ENCODE assay signal across 8 mouse cellular contexts in genomic region chr13:55510668-55511491, GRCm38 (mm10). TPM values are rescaled to one million over a fixed set of nuclear protein-coding genes. Genes with fewer than 3 reads are reported as not detected.
DNase-seq lines count a peak whose midpoint lies in the region; ATAC-seq and TF ChIP-seq lines count a peak whose summit lies in the region.

No protein-coding gene starts in this region.

- H3K36me3 ChIP-seq in G1E (replicated peaks), result peaks cover 56% of the 10 kb centered on the region
- peaks cover 25% of the 10 kb centered on the region; the same call in 1 of the 2 replicates for H3K36me3 ChIP-seq in hindbrain, postnatal 0 days (ENCODE audit: insufficient read depth, low read length)
- peaks cover 33% of the 10 kb centered on the region for H3K36me3 ChIP-seq in liver, embryonic 15.5 days (replicated peaks)
- peaks cover 47% of the 10 kb centered on the region for H3K36me3 ChIP-seq in neural tube, embryonic 13.5 days

- WGBS in hindbrain, postnatal 0 days, result 18% methylated on average over 6 of the region's 6 CpGs
- 13% methylated on average over 6 of the region's 6 CpGs for WGBS in liver, embryonic 15.5 days (ENCODE audit: insufficient replicate concordance)
- 13% methylated on average over 6 of the region's 6 CpGs for WGBS in neural tube, embryonic 13.5 days

- peak; percentile 35 for ATAC-seq in G1E (ENCODE audit: extremely low read depth, insufficient number of reproducible peaks, low FRiP score, poor library complexity, severe bottlenecking)
- ATAC-seq in hindbrain, postnatal 0 days, result peak; percentile 39; the same call in 1 of the 2 replicates
- peak; percentile 55 for ATAC-seq in liver, embryonic 15.5 days (ENCODE audit: insufficient read depth)
- peak; percentile 45 for ATAC-seq in neural tube, embryonic 13.5 days (ENCODE audit: low read depth)

- peak overlapping the region; percentile 46; the same call in 1 of the 2 replicates for H3K4me3 ChIP-seq in G1E (ENCODE audit: low read depth, low read length)
- 0 out of 2 replicates have a peak overlapping the region, but pooled peaks have one; percentile 4 for H3K4me3 ChIP-seq in brown adipose tissue, adult 24 weeks (ENCODE audit: insufficient read depth, low read depth, low read length)
- no peak overlapping the region for H3K4me3 ChIP-seq in hindbrain, postnatal 0 days (ENCODE audit: low read length)
- H3K4me3 ChIP-seq in liver, embryonic 15.5 days (replicated peaks), result peak overlapping the region; percentile 76; the same call in 1 of the 2 replicates
- peak overlapping the region; percentile 72 for H3K4me3 ChIP-seq in neural tube, embryonic 13.5 days

- H3K27me3 ChIP-seq in G1E (ENCODE audit: insufficient read depth, low read length), result peaks cover 12% of the 10 kb centered on the region
- H3K27me3 ChIP-seq in hindbrain, postnatal 0 days (ENCODE audit: insufficient read depth, low read length), result no peaks in the 10 kb centered on the region
- peaks cover 20% of the 10 kb centered on the region for H3K27me3 ChIP-seq in liver, embryonic 15.5 days
- peaks cover 7% of the 10 kb centered on the region; the same call in 1 of the 2 replicates for H3K27me3 ChIP-seq in neural tube, embryonic 13.5 days

- DNase-seq in G1E (ENCODE audit: low spot score), result peak; percentile 69
- DNase-seq in gastrocnemius, postnatal 14 days, result peak; percentile 90
- DNase-seq in hindbrain, postnatal 0 days (ENCODE audit: low spot score), result peak; percentile 51
- DNase-seq in layer of hippocampus, adult 18-20 months (ENCODE audit: low spot score in 2 of 2), result no peak
- no peak for DNase-seq in right cerebral cortex, adult 2 months (ENCODE audit: low spot score in 2 of 2)

- no peaks in the 10 kb centered on the region for H3K9me3 ChIP-seq in G1E (replicated peaks)
- H3K9me3 ChIP-seq in hindbrain, postnatal 0 days (ENCODE audit: low read length), result no peaks in the 10 kb centered on the region
- H3K9me3 ChIP-seq in liver, embryonic 15.5 days (replicated peaks), result no peaks in the 10 kb centered on the region
- no peaks in the 10 kb centered on the region for H3K9me3 ChIP-seq in neural tube, embryonic 13.5 days

- peak overlapping the region; percentile 69 for H3K4me2 ChIP-seq in hindbrain, postnatal 0 days (ENCODE audit: low read depth, low read length)
- peak overlapping the region; percentile 98 for H3K4me2 ChIP-seq in liver, embryonic 15.5 days
- peak overlapping the region; percentile 96 for H3K4me2 ChIP-seq in neural tube, embryonic 13.5 days

- H3K4me1 ChIP-seq in G1E (ENCODE audit: insufficient read depth, low read depth, low read length), result peaks cover 55% of the 10 kb centered on the region
- 0 out of 2 replicates have a peak, but pooled peaks cover 5% of the 10 kb centered on the region for H3K4me1 ChIP-seq in brown adipose tissue, adult 24 weeks (ENCODE audit: control insufficient read depth, insufficient read depth, insufficient read length, low read length)
- peaks cover 20% of the 10 kb centered on the region for H3K4me1 ChIP-seq in hindbrain, postnatal 0 days (ENCODE audit: insufficient read depth, low read length)
- peaks cover 45% of the 10 kb centered on the region for H3K4me1 ChIP-seq in liver, embryonic 15.5 days (replicated peaks)
- peaks cover 29% of the 10 kb centered on the region for H3K4me1 ChIP-seq in neural tube, embryonic 13.5 days (replicated peaks)

- peak overlapping the region; percentile 85 for H3K27ac ChIP-seq in brown adipose tissue, adult 24 weeks (replicated peaks; ENCODE audit: low read depth, low read length)
- H3K27ac ChIP-seq in hindbrain, postnatal 0 days, result peak overlapping the region; percentile 86; the same call in 1 of the 2 replicates
- H3K27ac ChIP-seq in liver, embryonic 15.5 days (replicated peaks), result peak overlapping the region; percentile 60
- H3K27ac ChIP-seq in neural tube, embryonic 13.5 days (replicated peaks), result peak overlapping the region; percentile 83

- intact Hi-C loops in gastrocnemius, postnatal 14 days (cut with DNase I; ENCODE audit: low total_unique reads), result loop anchor here (5.0 kb wide), 1 partner anchor 34 kb away; no protein-coding TSS in a partner anchor

- H3K9ac ChIP-seq in hindbrain, postnatal 0 days (replicated peaks; ENCODE audit: low read length), result no peak overlapping the region
- peak overlapping the region; percentile 16; the same call in 1 of the 2 replicates for H3K9ac ChIP-seq in liver, embryonic 15.5 days
- H3K9ac ChIP-seq in neural tube, embryonic 13.5 days, result peak overlapping the region; percentile 86

- TF ChIP-seq CTCF in G1E (IDR thresholded peaks at IDR 0.05; ENCODE audit: low read depth, low read length), result no peak
- TF ChIP-seq CTCF in hindbrain, postnatal 0 days (IDR thresholded peaks at IDR 0.05; ENCODE audit: low read depth), result no peak

RNA-seq across cellular contexts. Expression of gene Pdlim7, which starts 2.6 kb away (rescaled TPM):
- total RNA-seq in G1E (2014; fragmentation: Nextera tagmentation), result 19.9 and 20.0 TPM in 2 replicates
- 8.5 and 13.5 TPM in 2 replicates for total RNA-seq in G1E (2017)
- polyA plus RNA-seq in G1E (2012), result 52.5 and 61.7 TPM in 2 replicates
- polyA plus RNA-seq in brown adipose tissue, adult 24 weeks (2012; ENCODE audit: insufficient read depth, insufficient read length, missing spikeins), result 8.0 and 16.1 TPM in 2 replicates
- total RNA-seq in gastrocnemius, postnatal 14 days (2021), result 100 to 1,000 TPM; 588 to 612 TPM
- 43.4 and 49.9 TPM in 2 replicates for total RNA-seq in hindbrain, postnatal 0 days (2014; rRNA removed)
- 133 TPM in 2 replicates for polyA plus RNA-seq in hindbrain, postnatal 0 days (2015; fragmentation: Nextera tagmentation; extraction: Ambion mirVana)
- 25.2 and 29.5 TPM in 2 replicates for polyA plus RNA-seq in liver, embryonic 15.5 days (2015; fragmentation: Nextera tagmentation; extraction: Ambion mirVana)
- 155 and 167 TPM in 2 replicates for polyA plus RNA-seq in neural tube, embryonic 13.5 days (2015; fragmentation: Nextera tagmentation; extraction: Ambion mirVana)
- total RNA-seq in layer of hippocampus, adult 18-20 months (2021), result 10 to 100 TPM; 93.2 to 99.5 TPM

RNA-seq across cellular contexts. Expression of gene Dok3, which starts 18.2 kb away (rescaled TPM):
- total RNA-seq in G1E (2014; fragmentation: Nextera tagmentation), result 1.6 and 1.7 TPM in 2 replicates
- total RNA-seq in G1E (2017), result 8.4 and 8.8 TPM in 2 replicates
- 11.6 and 14.4 TPM in 2 replicates for polyA plus RNA-seq in G1E (2012)
- polyA plus RNA-seq in brown adipose tissue, adult 24 weeks (2012; ENCODE audit: insufficient read depth, insufficient read length, missing spikeins), result 1.3 and 2.4 TPM in 2 replicates
- 1 to 10 TPM in 1 of 2 experiments, under 1 TPM in 1; 0.82 to 1.6 TPM for total RNA-seq in gastrocnemius, postnatal 14 days (2021)
- total RNA-seq in hindbrain, postnatal 0 days (2014; rRNA removed), result 4.7 and 5.2 TPM in 2 replicates
- 1.1 and 1.6 TPM in 2 replicates for polyA plus RNA-seq in hindbrain, postnatal 0 days (2015; fragmentation: Nextera tagmentation; extraction: Ambion mirVana)
- 9.6 and 11.0 TPM in 2 replicates for polyA plus RNA-seq in liver, embryonic 15.5 days (2015; fragmentation: Nextera tagmentation; extraction: Ambion mirVana)
- 4.2 and 4.6 TPM in 2 replicates for polyA plus RNA-seq in neural tube, embryonic 13.5 days (2015; fragmentation: Nextera tagmentation; extraction: Ambion mirVana)
- total RNA-seq in layer of hippocampus, adult 18-20 months (2021), result 10 to 100 TPM; 14.5 to 16.4 TPM

RNA-seq across cellular contexts. Expression of gene Dbn1, which starts 23.0 kb away (rescaled TPM):
- not detected in 2 replicates for total RNA-seq in G1E (2014; fragmentation: Nextera tagmentation)
- 0.23 and 0.33 TPM in 2 replicates for total RNA-seq in G1E (2017)
- 0.25 and 0.30 TPM in 2 replicates for polyA plus RNA-seq in G1E (2012)
- polyA plus RNA-seq in brown adipose tissue, adult 24 weeks (2012; ENCODE audit: insufficient read depth, insufficient read length, missing spikeins), result 7.6 and 8.3 TPM in 2 replicates
- total RNA-seq in gastrocnemius, postnatal 14 days (2021), result 10 to 100 TPM; 31.3 to 37.5 TPM
- 442 and 446 TPM in 2 replicates for total RNA-seq in hindbrain, postnatal 0 days (2014; rRNA removed)
- polyA plus RNA-seq in hindbrain, postnatal 0 days (2015; fragmentation: Nextera tagmentation; extraction: Ambion mirVana), result 369 and 371 TPM in 2 replicates
- 7.5 and 7.6 TPM in 2 replicates for polyA plus RNA-seq in liver, embryonic 15.5 days (2015; fragmentation: Nextera tagmentation; extraction: Ambion mirVana)
- polyA plus RNA-seq in neural tube, embryonic 13.5 days (2015; fragmentation: Nextera tagmentation; extraction: Ambion mirVana), result 574 and 615 TPM in 2 replicates
- 100 to 1,000 TPM; 359 to 362 TPM for total RNA-seq in layer of hippocampus, adult 18-20 months (2021)

RNA-seq across cellular contexts. Expression of gene Ddx41, which starts 25.6 kb away (rescaled TPM):
- total RNA-seq in G1E (2014; fragmentation: Nextera tagmentation) (51.5 and 60.8 TPM in 2 replicates), G1E (2017) (59.1 and 67.7 TPM in 2 replicates)
- 101 and 104 TPM in 2 replicates for polyA plus RNA-seq in G1E (2012)
- polyA plus RNA-seq in brown adipose tissue, adult 24 weeks (2012; ENCODE audit: insufficient read depth, insufficient read length, missing spikeins), result 16.0 and 17.6 TPM in 2 replicates
- total RNA-seq in gastrocnemius, postnatal 14 days (2021), result 1 to 10 TPM; 8.8 to 9.5 TPM
- 48.6 and 53.4 TPM in 2 replicates for total RNA-seq in hindbrain, postnatal 0 days (2014; rRNA removed)
- 44.4 and 47.2 TPM in 2 replicates for polyA plus RNA-seq in hindbrain, postnatal 0 days (2015; fragmentation: Nextera tagmentation; extraction: Ambion mirVana)
- polyA plus RNA-seq in liver, embryonic 15.5 days (2015; fragmentation: Nextera tagmentation; extraction: Ambion mirVana), result 23.6 and 24.3 TPM in 2 replicates
- 51.6 and 54.4 TPM in 2 replicates for polyA plus RNA-seq in neural tube, embryonic 13.5 days (2015; fragmentation: Nextera tagmentation; extraction: Ambion mirVana)
- 10 to 100 TPM; 56.0 to 56.2 TPM for total RNA-seq in layer of hippocampus, adult 18-20 months (2021)

RNA-seq across cellular contexts. Expression of gene Prr7, which starts 46.8 kb away (rescaled TPM):
- total RNA-seq in G1E (2014; fragmentation: Nextera tagmentation) (0.53 TPM in 1 of 2 replicates, not detected in the other), G1E (2017) (0.44 and 1.6 TPM in 2 replicates)
- 1.6 and 2.7 TPM in 2 replicates for polyA plus RNA-seq in G1E (2012)
- not detected in 2 replicates for polyA plus RNA-seq in brown adipose tissue, adult 24 weeks (2012; ENCODE audit: insufficient read depth, insufficient read length, missing spikeins)
- 1 to 10 TPM; 1.0 to 1.6 TPM for total RNA-seq in gastrocnemius, postnatal 14 days (2021)
- total RNA-seq in hindbrain, postnatal 0 days (2014; rRNA removed), result 106 and 119 TPM in 2 replicates
- polyA plus RNA-seq in hindbrain, postnatal 0 days (2015; fragmentation: Nextera tagmentation; extraction: Ambion mirVana), result 4.6 and 4.9 TPM in 2 replicates
- polyA plus RNA-seq in liver, embryonic 15.5 days (2015; fragmentation: Nextera tagmentation; extraction: Ambion mirVana), result not detected in 2 replicates
- polyA plus RNA-seq in neural tube, embryonic 13.5 days (2015; fragmentation: Nextera tagmentation; extraction: Ambion mirVana), result 2.5 and 3.1 TPM in 2 replicates
- 10 to 100 TPM; 75.6 to 79.2 TPM for total RNA-seq in layer of hippocampus, adult 18-20 months (2021)

Comparison
In these comparisons a context has a peak if more than half of its experiments do, and no peak if none do; other contexts are left out.
1. DNase-seq: peak in G1E (single experiment), gastrocnemius, postnatal 14 days (single experiment) and hindbrain, postnatal 0 days (single experiment); none in layer of hippocampus, adult 18-20 months (0 of 2) and right cerebral cortex, adult 2 months (0 of 2).
2. RNA of gene Dbn1, which starts 23.0 kb away (polyA plus RNA-seq): 574 to 615 TPM in neural tube, embryonic 13.5 days and 369 to 371 TPM in hindbrain, postnatal 0 days; 7.6 to 8.3 TPM in brown adipose tissue, adult 24 weeks, 7.5 to 7.6 TPM in liver, embryonic 15.5 days and 0.25 to 0.30 TPM in G1E; every median in the first group is over 10 times any median in the second.
3. Peak in every context shown above with its lines, with median percentiles within 50 percentile points of each other: ATAC-seq, H3K27ac ChIP-seq and H3K4me2 ChIP-seq.